Mouse (Mus musculus) ES-E14 (cell line): Measurements from ENCODE around the gene Adarb2. TPM values are rescaled to one million over a fixed set of nuclear protein-coding genes. Genes with fewer than 3 reads are reported as not detected.

Experiments used
- DNase-seq: peaks from one replicate; pipeline ENCODE4 v3.0.0-alpha.2; 2013; ENCODE audit warnings: low read depth, low spot score
- H3K27ac ChIP-seq: 2 replicates; pipeline ENCODE4 v1.5.1; 2012; ENCODE audit warnings: low read depth, mild to moderate bottlenecking, low read length, moderate library complexity, mixed read lengths; ENCODE audit not compliant: poor library complexity, insufficient read depth, severe bottlenecking
- H3K36me3 ChIP-seq: 2 replicates; pipeline ENCODE4 v1.6.1; 2012; ENCODE audit warnings: mild to moderate bottlenecking, low read length, moderate library complexity, mixed read lengths; ENCODE audit not compliant: control insufficient read depth, poor library complexity, insufficient read depth, severe bottlenecking
- H3K4me1 ChIP-seq, 2 experiments: fragments of 150-350 bp in 1 of 2; sonication (generic) in 1 of 2; 2 replicates each; pipeline ENCODE4 v1.6.1; 2012; ENCODE audit warnings: low read length in 2 of 2, mild to moderate bottlenecking in 1 of 2, mixed read lengths in 1 of 2; ENCODE audit not compliant: control insufficient read depth in 2 of 2, insufficient read depth in 2 of 2, poor library complexity in 1 of 2
- H3K4me3 ChIP-seq, 2 experiments: fragments of 150-350 bp in 1 of 2; sonication (generic) in 1 of 2; 2 replicates each; pipeline ENCODE4 v1.5.1; 2012; ENCODE audit warnings: low read length in 2 of 2, low read depth in 1 of 2, mild to moderate bottlenecking in 1 of 2, mixed read lengths in 1 of 2; ENCODE audit not compliant: insufficient read depth in 1 of 2, poor library complexity in 1 of 2, severe bottlenecking in 1 of 2
- H3K9ac ChIP-seq: 2 replicates; pipeline ENCODE4 v1.6.1; 2012; ENCODE audit warnings: low read depth, mild to moderate bottlenecking, low read length, mixed read lengths; ENCODE audit not compliant: poor library complexity, insufficient read depth, severe bottlenecking
- H3K9me3 ChIP-seq: fragments of 150-350 bp; sonication (generic); 2 replicates; pipeline ENCODE4 v1.6.1; 2012; ENCODE audit warnings: low read depth, mild to moderate bottlenecking, low read length; ENCODE audit not compliant: control insufficient read depth, insufficient read depth
- CHD2 ChIP-seq: IDR thresholded peaks from 2 replicates; pipeline ENCODE4 v1.6.1; 2014; ENCODE audit warnings: mild to moderate bottlenecking, low read depth, low read length, inconsistent platforms
- HCFC1 ChIP-seq: IDR thresholded peaks from 2 replicates; pipeline ENCODE4 v1.6.1; 2012; ENCODE audit warnings: low read length, inconsistent platforms, borderline replicate concordance; ENCODE audit not compliant: insufficient read depth
- MAFK ChIP-seq: IDR thresholded peaks from 2 replicates; pipeline ENCODE4 v1.6.1; 2014; ENCODE audit warnings: mild to moderate bottlenecking, low read depth, low read length, inconsistent platforms; ENCODE audit not compliant: insufficient read depth
- ZC3H11A ChIP-seq: IDR thresholded peaks from 2 replicates; pipeline ENCODE4 v1.6.1; 2012; ENCODE audit warnings: low read depth, mild to moderate bottlenecking, inconsistent platforms, low read length, borderline replicate concordance
- ZNF384 ChIP-seq: IDR thresholded peaks from 2 replicates; pipeline ENCODE4 v1.6.1; 2012; ENCODE audit warnings: low read depth, low read length, inconsistent platforms
- in situ Hi-C, 2 experiments: fragments of 600-800 bp; cut with MboI; formaldehyde crosslinking; loops; one replicate each; pipeline ENCODE4 v1.15.1; 2025; ENCODE audit warnings: low sequenced_read_pairs in 2 of 2, inconsistent platforms in 1 of 2; ENCODE audit not compliant: unreplicated experiment in 2 of 2
- total RNA-seq: library from RNA; depleted of rRNA; stranded (reverse); fragments of 300-350 nt; gene quantifications from 2 replicates; pipeline ENCODE4 v1.2.3, GENCODE M21; 2012

Gene Adarb2
- total RNA-seq, 1 experiment = 0.27 TPM

- H3K4me3 ChIP-seq = no peak overlapping the region
- in situ Hi-C loops = no loop called here
- H3K9ac ChIP-seq = no peak overlapping the region
- peaks cover 4% of the 10 kb centered on the region for H3K9me3 ChIP-seq
- no peaks in the 10 kb centered on the region for H3K4me1 ChIP-seq
- no peak overlapping the region for H3K27ac ChIP-seq
- no peak for TF ChIP-seq HCFC1
- no peak for TF ChIP-seq ZNF384
- no peak for TF ChIP-seq MAFK
- TF ChIP-seq ZC3H11A = no peak
- no peak for TF ChIP-seq CHD2
- no peaks in the 10 kb centered on the region for H3K36me3 ChIP-seq
- no peak for DNase-seq
Measured at GRCm38 (mm10) chr13:8479970-8480369, 277.3 kb downstream of the Adarb2 start.

- no peak for DNase-seq
- no peak overlapping the region for H3K4me3 ChIP-seq
- H3K36me3 ChIP-seq = no peaks in the 10 kb centered on the region
- no peak overlapping the region for H3K27ac ChIP-seq
- H3K4me1 ChIP-seq = no peaks in the 10 kb centered on the region
- TF ChIP-seq HCFC1 = no peak
- no peak overlapping the region for H3K9ac ChIP-seq
- peaks cover 4% of the 10 kb centered on the region; the same call in 1 of the 2 replicates for H3K9me3 ChIP-seq
- in situ Hi-C loops = no loop called here
Measured at GRCm38 (mm10) chr13:8481347-8481746, 278.7 kb downstream of the Adarb2 start.

GRCm38 (mm10) chr13:8484592-8485272 is 282.1 kb downstream of the Adarb2 start:
- in situ Hi-C loops = no loop called here
- DNase-seq = no peak
- no peak for TF ChIP-seq CHD2
- TF ChIP-seq HCFC1 = no peak
- TF ChIP-seq MAFK = no peak
- no peak for TF ChIP-seq ZNF384
- no peak for TF ChIP-seq ZC3H11A

GRCm38 (mm10) chr13:8487756-8488434 is 285.2 kb downstream of the Adarb2 start:
- H3K36me3 ChIP-seq = no peaks in the 10 kb centered on the region
- no peak for TF ChIP-seq MAFK
- TF ChIP-seq ZC3H11A = no peak
- TF ChIP-seq ZNF384 = no peak
- no peak for TF ChIP-seq HCFC1
- no peak for TF ChIP-seq CHD2
- no peak for DNase-seq
- H3K9ac ChIP-seq = no peak overlapping the region
- H3K27ac ChIP-seq = no peak overlapping the region
- in situ Hi-C loops = no loop called here
- no peak overlapping the region for H3K4me3 ChIP-seq
- no peaks in the 10 kb centered on the region for H3K9me3 ChIP-seq
- H3K4me1 ChIP-seq = no peaks in the 10 kb centered on the region

More at GRCm38 (mm10) chr13:8484592-8485272, 282.1 kb downstream of the Adarb2 start:
- Histone ChIP-seq H3K36me3 (no peaks in the 10 kb centered on the region), H3K4me3 (no peak overlapping the region), H3K4me1 (no peaks in the 10 kb centered on the region), H3K27ac (no peak overlapping the region), H3K9me3 (no peaks in the 10 kb centered on the region), H3K9ac (no peak overlapping the region)
